Mouse (Mus musculus) midbrain, embryonic 16.5 days (tissue): Measurements from ENCODE around the gene Inpp5f. TPM values are rescaled to one million over a fixed set of nuclear protein-coding genes. Genes with fewer than 3 reads are reported as not detected.
"Not testable (repeated sequence)": the region's sequence is repeated elsewhere in the genome, so short reads cannot be mapped to it uniquely, and the experiment has no call there.

Experiments
- ATAC-seq: fragments of 200-750 bp; cut with Nextera tagmentation; 2 replicates; pipeline ENCODE4 v1.8.0; 2017; ENCODE audit warnings: moderate TSS enrichment
- H3K27ac ChIP-seq: fragments of 300-500 bp; sonication (generic); 2 replicates; pipeline ENCODE4 v1.5.1; 2014; ENCODE audit warnings: mild to moderate bottlenecking, low read length, mixed read lengths
- H3K27me3 ChIP-seq: fragments of 300-500 bp; sonication (generic); 2 replicates; pipeline ENCODE4 v1.6.1; 2014; ENCODE audit warnings: low read depth, low read length, mixed read lengths; ENCODE audit not compliant: control insufficient read depth, insufficient read depth
- H3K36me3 ChIP-seq: fragments of 300-500 bp; sonication (generic); 2 replicates; pipeline ENCODE4 v1.6.1; 2014; ENCODE audit warnings: mild to moderate bottlenecking, low read length, moderate library complexity, mixed read lengths; ENCODE audit not compliant: control insufficient read depth, insufficient read depth
- H3K4me1 ChIP-seq: fragments of 300-500 bp; sonication (generic); 2 replicates; pipeline ENCODE4 v1.6.1; 2014; ENCODE audit warnings: mild to moderate bottlenecking, low read length, mixed read lengths; ENCODE audit not compliant: control insufficient read depth, insufficient read depth
- H3K4me2 ChIP-seq: fragments of 300-500 bp; sonication (generic); 2 replicates; pipeline ENCODE4 v1.6.1; 2014; ENCODE audit warnings: mild to moderate bottlenecking, low read length, mixed read lengths
- H3K4me3 ChIP-seq: fragments of 300-500 bp; sonication (generic); 2 replicates; pipeline ENCODE4 v1.5.1; 2014; ENCODE audit warnings: low read depth, mild to moderate bottlenecking, low read length, moderate library complexity, mixed read lengths
- H3K9ac ChIP-seq: fragments of 300-500 bp; sonication (generic); 2 replicates; pipeline ENCODE4 v1.6.1; 2014; ENCODE audit warnings: low read depth, low read length, mixed read lengths
- H3K9me3 ChIP-seq: fragments of 300-500 bp; sonication (generic); replicated peaks from 2 replicates; pipeline ENCODE4 v1.6.1; 2014; ENCODE audit warnings: mild to moderate bottlenecking, low read length, mixed read lengths; ENCODE audit not compliant: control insufficient read depth, poor library complexity, severe bottlenecking
- WGBS: fragments of 180-500 bp; shearing (Covaris S2); extraction: QIAGEN DNeasy Blood & Tissue Kit; methylation state at CpG from one replicate; pipeline ENCODE4 v1.1.7; 2014; 5-methylcytosine and 5-hydroxymethylcytosine counted together
- polyA plus RNA-seq: library from polyadenylated mRNA; unstranded; fragments of >200 nt; fragmentation: Nextera tagmentation; extraction: Ambion mirVana; gene quantifications from 2 replicates; pipeline ENCODE4 v1.2.1, GENCODE M21; 2015

Inpp5f gene
- polyA plus RNA-seq, 1 experiment from 2014 or later: 536 TPM

DNA sequence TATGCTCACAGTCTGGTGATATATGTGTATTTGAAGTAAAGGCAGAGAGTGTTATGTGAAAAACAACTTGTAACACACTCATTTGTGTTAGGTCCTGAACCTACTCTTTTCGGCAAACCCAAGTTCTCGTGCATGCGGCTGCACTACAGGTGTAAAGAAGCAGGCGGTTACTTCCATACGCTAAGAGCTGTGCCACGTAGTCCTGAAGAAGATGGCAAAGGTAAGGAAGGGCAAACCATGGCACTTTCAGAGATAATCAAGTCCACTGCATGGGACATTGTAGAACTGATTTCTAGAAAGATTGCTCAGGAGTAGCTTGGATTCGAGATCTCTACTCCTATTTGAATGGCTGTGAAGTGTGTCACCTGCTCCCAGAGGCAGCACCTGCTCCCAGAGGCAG is 81.0 kb downstream of the Inpp5f start:
- Histone ChIP-seq H3K9ac (no peak overlapping the region), H3K4me2 (peak overlapping the region; percentile 24), H3K36me3 (peaks cover 27% of the 10 kb centered on the region), H3K27ac (no peak overlapping the region), H3K4me1 (peaks cover 13% of the 10 kb centered on the region), H3K9me3 (peaks cover 8% of the 10 kb centered on the region), H3K27me3 (no peaks in the 10 kb centered on the region), H3K4me3 (no peak overlapping the region)
- ATAC-seq: no peak
- WGBS: 94% methylated on average over 7 of the region's 7 CpGs

DNA sequence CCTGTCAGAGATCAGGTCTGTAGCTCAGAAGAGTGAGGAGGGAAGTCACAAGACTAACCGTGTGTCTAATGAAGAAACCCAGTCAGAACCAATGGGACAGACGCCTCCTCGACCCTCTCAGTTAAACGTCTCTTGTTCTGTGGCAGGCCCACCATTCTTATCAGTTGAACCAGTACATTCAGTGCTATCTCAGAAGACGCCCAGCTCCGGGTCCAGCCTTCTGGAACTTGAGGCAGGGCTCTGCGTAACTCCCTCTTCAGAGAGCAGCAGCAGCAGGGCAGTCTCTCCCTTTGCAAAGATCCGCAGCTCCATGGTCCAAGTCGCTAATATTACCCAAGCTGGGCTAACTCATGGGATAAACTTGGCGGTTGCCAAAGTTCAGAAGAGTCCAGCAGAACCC is 83.7 kb downstream of the Inpp5f start:
- Histone ChIP-seq H3K27ac (no peak overlapping the region), H3K9me3 (no peaks in the 10 kb centered on the region), H3K9ac (no peak overlapping the region), H3K4me3 (no peak overlapping the region), H3K4me1 (peaks cover 13% of the 10 kb centered on the region), H3K36me3 (peaks cover 31% of the 10 kb centered on the region), H3K4me2 (no peak overlapping the region), H3K27me3 (no peaks in the 10 kb centered on the region)
- 89% methylated on average over 10 of the region's 10 CpGs for WGBS
- no peak for ATAC-seq

DNA sequence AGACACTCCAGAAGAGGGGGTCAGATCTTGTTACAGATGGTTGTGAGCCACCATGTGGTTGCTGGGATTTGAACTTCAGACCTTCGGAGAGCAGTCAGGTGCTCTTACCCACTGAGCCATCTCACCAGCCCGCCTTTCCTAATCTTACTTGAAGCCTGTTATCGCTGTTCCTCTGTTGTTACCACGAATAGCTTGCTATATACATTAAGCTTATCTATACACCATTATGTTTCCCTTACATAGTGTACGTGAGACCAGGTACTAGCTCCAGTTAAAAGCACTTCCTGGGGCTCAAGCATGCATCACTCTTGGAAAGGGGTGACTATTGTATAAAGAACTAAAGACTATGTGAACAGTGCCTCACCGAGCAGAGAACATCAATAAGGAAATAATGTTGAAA is 88.8 kb downstream of the Inpp5f start:
- not testable (repeated sequence) for H3K9me3 ChIP-seq, H3K9ac ChIP-seq, H3K27me3 ChIP-seq, H3K4me1 ChIP-seq, H3K27ac ChIP-seq, ATAC-seq, H3K4me3 ChIP-seq, H3K4me2 ChIP-seq
- peaks cover 44% of the 10 kb centered on the region for H3K36me3 ChIP-seq
- 92% methylated on average over 6 of the region's 6 CpGs for WGBS

GRCm38 (mm10) chr7:128705735-128706134 is 94.6 kb downstream of the Inpp5f start:
- ATAC-seq: peak; percentile 66
- Histone ChIP-seq H3K9ac (no peak overlapping the region), H3K36me3 (peaks cover 47% of the 10 kb centered on the region), H3K27me3 (no peaks in the 10 kb centered on the region), H3K4me3 (no peak overlapping the region), H3K4me2 (no peak overlapping the region), H3K4me1 (no peaks in the 10 kb centered on the region), H3K27ac (no peak overlapping the region), H3K9me3 (no peaks in the 10 kb centered on the region)
- WGBS: 22% methylated on average over 4 of the region's 4 CpGs

DNA sequence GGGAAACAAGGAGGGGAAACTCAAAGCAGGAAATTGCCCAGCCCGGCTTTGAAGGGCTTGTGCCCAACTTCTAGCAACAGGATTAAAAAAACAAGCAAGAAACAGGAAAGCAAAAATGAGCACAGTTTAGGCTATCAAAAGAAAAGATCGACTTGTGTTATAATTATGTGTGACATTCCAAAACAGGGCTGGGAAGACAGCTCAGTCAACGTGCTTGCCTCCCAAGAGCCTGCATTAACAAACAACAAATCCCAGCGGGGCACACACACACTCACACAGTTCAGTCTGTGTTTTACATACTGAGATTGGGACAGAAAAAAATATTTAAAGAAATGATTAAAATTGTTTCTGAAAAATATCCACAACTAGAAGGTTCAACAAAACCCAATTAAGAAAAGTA is 106.9 kb downstream of the Inpp5f start:
- peaks cover 37% of the 10 kb centered on the region for H3K36me3 ChIP-seq
- no peaks in the 10 kb centered on the region for H3K9me3 ChIP-seq
- no peaks in the 10 kb centered on the region for H3K4me1 ChIP-seq
- H3K27me3 ChIP-seq: no peaks in the 10 kb centered on the region
- H3K4me2 ChIP-seq: no peak overlapping the region
- no peak overlapping the region for H3K27ac ChIP-seq
- H3K9ac ChIP-seq: no peak overlapping the region
- no peak overlapping the region for H3K4me3 ChIP-seq
- no peak for ATAC-seq
- 66% methylated on average over 4 of the region's 4 CpGs for WGBS

DNA sequence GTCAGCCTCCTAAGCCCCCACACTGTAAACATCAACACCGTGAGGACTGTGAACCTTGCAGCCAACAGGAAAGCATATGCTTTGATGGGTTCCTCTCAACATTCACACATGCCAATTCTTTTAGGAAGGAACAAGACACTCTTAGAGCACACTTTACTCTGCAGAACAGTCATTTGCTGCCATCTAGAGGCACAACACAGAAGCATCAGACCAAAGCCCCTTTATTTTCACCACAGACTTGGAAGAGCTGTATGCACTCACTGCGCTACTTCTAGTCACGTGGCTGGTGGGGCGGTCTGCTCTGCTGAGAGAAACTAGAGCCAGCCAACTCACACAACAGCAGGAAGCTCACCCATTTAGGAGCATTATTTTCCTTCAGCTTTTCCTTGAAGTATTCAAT is 113.6 kb downstream of the Inpp5f start:
- peak; percentile 91 for ATAC-seq
- Histone ChIP-seq H3K9ac (no peak overlapping the region), H3K36me3 (peaks cover 10% of the 10 kb centered on the region; the same call in 1 of the 2 replicates), H3K27me3 (no peaks in the 10 kb centered on the region), H3K4me2 (no peak overlapping the region), H3K4me3 (no peak overlapping the region), H3K9me3 (no peaks in the 10 kb centered on the region), H3K27ac (no peak overlapping the region), H3K4me1 (peaks cover 8% of the 10 kb centered on the region)
- WGBS: 32% methylated on average over 4 of the region's 4 CpGs

DNA sequence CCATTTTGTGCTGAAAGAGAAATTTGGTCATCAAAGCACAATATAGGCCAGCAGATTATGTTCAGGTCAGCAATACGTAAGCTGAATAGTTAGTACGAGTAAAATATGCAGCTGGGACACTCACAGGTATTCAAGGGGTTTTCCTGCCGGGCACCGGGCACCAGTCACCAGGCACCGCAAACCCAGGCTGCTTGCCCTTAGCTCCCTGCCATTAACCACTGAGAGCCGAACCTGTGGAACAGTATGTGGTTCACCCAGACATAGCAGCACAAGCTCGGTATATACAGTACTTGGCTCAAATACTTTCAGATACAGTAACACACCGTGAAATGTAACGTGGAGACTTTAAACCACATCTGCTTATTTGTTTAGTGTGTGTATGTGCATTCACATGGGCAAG is 114.1 kb downstream of the Inpp5f start:
- ATAC-seq: peak; percentile 28; the same call in 1 of the 2 replicates
- 80% methylated on average over 9 of the region's 9 CpGs for WGBS
- H3K4me1 ChIP-seq: peaks cover 8% of the 10 kb centered on the region
- H3K36me3 ChIP-seq: peaks cover 10% of the 10 kb centered on the region; the same call in 1 of the 2 replicates
- no peak overlapping the region for H3K27ac ChIP-seq
- no peak overlapping the region for H3K4me2 ChIP-seq
- H3K27me3 ChIP-seq: no peaks in the 10 kb centered on the region
- no peak overlapping the region for H3K4me3 ChIP-seq
- H3K9me3 ChIP-seq: no peaks in the 10 kb centered on the region
- H3K9ac ChIP-seq: no peak overlapping the region

DNA sequence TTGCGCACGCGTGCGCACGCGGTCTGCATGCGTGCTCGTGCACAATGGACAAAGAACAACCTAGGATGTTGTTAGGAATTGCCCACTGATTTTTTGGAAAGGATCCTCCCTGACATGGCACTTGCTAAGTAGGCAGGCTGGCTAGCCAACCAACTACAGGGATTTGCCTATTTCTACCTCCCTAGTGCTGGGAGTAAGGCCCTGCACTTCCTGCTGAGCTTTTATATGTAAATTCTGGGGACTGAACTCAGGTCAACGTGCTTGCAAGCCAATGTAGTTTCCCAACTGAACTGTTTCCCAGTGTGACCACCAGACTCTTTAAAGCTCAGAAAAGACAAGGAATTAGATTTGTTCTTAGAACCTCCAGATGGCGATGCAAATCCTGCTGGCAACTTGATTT is 115.9 kb downstream of the Inpp5f start:
- H3K9ac ChIP-seq: no peak overlapping the region
- no peak overlapping the region for H3K4me2 ChIP-seq
- H3K27me3 ChIP-seq: no peaks in the 10 kb centered on the region
- 36% methylated on average over 10 of the region's 10 CpGs for WGBS
- no peak overlapping the region for H3K4me3 ChIP-seq
- peaks cover 8% of the 10 kb centered on the region for H3K4me1 ChIP-seq
- no peak for ATAC-seq
- H3K36me3 ChIP-seq: 0 out of 2 replicates have a peak, but pooled peaks cover 4% of the 10 kb centered on the region
- H3K9me3 ChIP-seq: no peaks in the 10 kb centered on the region
- no peak overlapping the region for H3K27ac ChIP-seq

GRCm38 (mm10) chr7:128727701-128728100 is 116.6 kb downstream of the Inpp5f start:
- Histone ChIP-seq H3K4me2 (no peak overlapping the region), H3K27ac (no peak overlapping the region), H3K27me3 (no peaks in the 10 kb centered on the region), H3K36me3 (0 out of 2 replicates have a peak, but pooled peaks cover 4% of the 10 kb centered on the region), H3K9me3 (no peaks in the 10 kb centered on the region), H3K4me1 (peaks cover 8% of the 10 kb centered on the region), H3K9ac (no peak overlapping the region), H3K4me3 (no peak overlapping the region)
- ATAC-seq: no peak
- WGBS: 24% methylated on average over 5 of the region's 5 CpGs
